Mouse (Mus musculus): Measurements from ENCODE around the gene Brpf1.

DNA sequence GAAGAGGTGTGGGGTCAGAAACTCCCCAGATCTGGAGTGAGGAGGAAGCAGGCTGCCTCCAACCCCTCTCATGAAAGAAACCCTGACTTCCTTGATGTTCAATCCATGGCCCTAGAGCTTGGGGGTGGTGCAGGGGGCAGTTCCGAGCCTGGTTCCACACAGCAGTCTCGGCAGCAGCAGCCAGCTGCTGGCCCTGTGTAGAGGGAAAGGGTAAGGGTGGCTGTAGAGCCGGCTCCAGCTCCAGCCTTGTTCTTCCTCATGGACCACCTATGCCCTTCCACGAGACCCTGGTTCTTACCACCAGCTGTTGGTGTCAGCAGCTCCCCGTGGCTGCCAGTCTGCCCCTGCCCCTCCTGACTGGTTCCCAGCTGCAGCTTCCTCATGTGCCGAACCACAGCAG is 27.3 kb downstream of the Brpf1 start:
- TF ChIP-seq POLR2A (IDR thresholded peaks at IDR 0.05; ENCODE audit: low read depth, low read length) (no peak), CTCF (IDR thresholded peaks at IDR 0.05; ENCODE audit: extremely low read depth, insufficient read length, insufficient replicate concordance, low read depth, low read length) (no peak)

Data from small intestine, adult 2 months (tissue).